Mouse (Mus musculus) thymus, adult 2 months (tissue): Measurements from ENCODE around the gene Pdcl3.

Source experiments
- CTCF ChIP-seq: fragments of 200-500 bp; IDR thresholded peaks from 2 replicates; pipeline ENCODE4 v1.5.1; 2012; ENCODE audit warnings: mild to moderate bottlenecking, control low read depth, low read length, moderate library complexity, borderline replicate concordance; ENCODE audit not compliant: control insufficient read depth, poor library complexity, insufficient read depth; ENCODE audit errors: extremely low read depth
- POLR2A ChIP-seq: fragments of 200-500 bp; IDR thresholded peaks from 2 replicates; pipeline ENCODE4 v1.6.1; 2012; ENCODE audit warnings: mild to moderate bottlenecking, low read length, control low read depth, moderate library complexity; ENCODE audit not compliant: control insufficient read depth, poor library complexity, insufficient read depth; ENCODE audit errors: extremely low read depth

GRCm38 (mm10) chr1:39046689-39047088 lies 61.3 kb downstream of the Pdcl3 start:
- TF ChIP-seq POLR2A, result no peak
- TF ChIP-seq CTCF, result no peak
